Mouse (Mus musculus): ENCODE results near the gene Sh3tc1. TPM values are rescaled to one million over a fixed set of nuclear protein-coding genes. Genes with fewer than 3 reads are reported as not detected.

Sh3tc1 gene
- total RNA-seq, 2 experiments from 2014 or later = 16.8 to 24.0 TPM

Other genes with a start within 250 kb of the Sh3tc1 start
- gene Cpz, start 214.3 kb downstream of the Sh3tc1 start, total RNA-seq (2021) = 1 to 10 TPM in 1 of 2 experiments, under 1 TPM in 1; 0.46 to 1.6 TPM
- gene Trmt44, start 164.9 kb downstream of the Sh3tc1 start, total RNA-seq (2021) = 1 to 10 TPM; 5.4 to 7.9 TPM
- gene Acox3, start 156.9 kb downstream of the Sh3tc1 start, total RNA-seq (2021) = 10 to 100 TPM; 51.5 to 53.5 TPM
- 10 to 100 TPM; 35.0 to 71.4 TPM for gene Htra3, start 60.2 kb downstream of the Sh3tc1 start, total RNA-seq (2021)
- 1 to 10 TPM; 6.2 to 8.5 TPM for gene Ablim2, start 17.9 kb upstream of the Sh3tc1 start, total RNA-seq (2021)
- 10 to 100 TPM; 21.1 to 25.9 TPM for gene Afap1, start 153.3 kb upstream of the Sh3tc1 start, total RNA-seq (2021)

Data from adrenal gland, postnatal 36 days (tissue).